In genomic region chr2:43554216-43554615, GRCm38 (mm10) we compare ENCODE assay signal across 26 mouse cellular contexts. TPM values are rescaled to one million over a fixed set of nuclear protein-coding genes. Genes with fewer than 3 reads are reported as not detected.
"Had no signal": no experiment of that assay in that cellular context is flagged by ENCODE, and none has a peak within 500 bp of the region (broad histone marks: within the 10 kb centered on the region; RNA-seq: fewer than 3 reads in every experiment).

No protein-coding gene starts in this region.

- ATAC-seq: forebrain, embryonic 16.5 days; hindbrain, postnatal 0 days had no signal

- H3K4me1 ChIP-seq: heart, embryonic 13.5 days; heart, embryonic 15.5 days; hindbrain, embryonic 13.5 days; hindbrain, embryonic 15.5 days; liver, embryonic 13.5 days; liver, embryonic 15.5 days had no signal

- H3K9ac ChIP-seq: heart, embryonic 13.5 days; heart, embryonic 15.5 days; hindbrain, embryonic 13.5 days; hindbrain, embryonic 15.5 days; limb, embryonic 12.5 days; liver, embryonic 13.5 days; liver, embryonic 15.5 days had no signal

- H3K27me3 ChIP-seq: heart, embryonic 13.5 days; heart, embryonic 15.5 days; hindbrain, embryonic 13.5 days; hindbrain, embryonic 15.5 days; limb, embryonic 12.5 days; liver, embryonic 13.5 days; liver, embryonic 15.5 days had no signal

- H3K27ac ChIP-seq: heart, adult 2 months; heart, embryonic 13.5 days; heart, embryonic 15.5 days; hindbrain, embryonic 13.5 days; hindbrain, embryonic 15.5 days; hindbrain, postnatal 0 days; kidney, postnatal 0 days; layer of hippocampus, adult 2 months; left cerebral cortex, adult 2 months; limb, embryonic 10.5 days; limb, embryonic 12.5 days; liver, embryonic 13.5 days; liver, embryonic 15.5 days had no signal

- H3K4me3 ChIP-seq: heart, adult 2 months; heart, embryonic 13.5 days; heart, embryonic 15.5 days; hindbrain, embryonic 13.5 days; hindbrain, embryonic 15.5 days; layer of hippocampus, adult 2 months; left cerebral cortex, adult 2 months; limb, embryonic 10.5 days; limb, embryonic 12.5 days; liver, embryonic 13.5 days; liver, embryonic 15.5 days had no signal

- H3K4me2 ChIP-seq: heart, embryonic 11.5 days; heart, embryonic 13.5 days; heart, embryonic 15.5 days; hindbrain, embryonic 13.5 days; hindbrain, embryonic 15.5 days; limb, embryonic 12.5 days; liver, embryonic 11.5 days; liver, embryonic 13.5 days; liver, embryonic 15.5 days had no signal

- DNase-seq: gastrocnemius, postnatal 14 days; gastrocnemius, postnatal 36 days; heart, adult 11 months; heart, adult 2 months; heart, postnatal 14 days; heart, postnatal 36 days; liver; liver, embryonic 13.5 days had no signal

- H3K9me3 ChIP-seq: heart, embryonic 13.5 days; heart, embryonic 15.5 days; hindbrain, embryonic 13.5 days; hindbrain, embryonic 15.5 days; limb, embryonic 10.5 days; limb, embryonic 12.5 days; liver, embryonic 13.5 days; liver, embryonic 15.5 days had no signal

- H3K36me3 ChIP-seq: heart, embryonic 13.5 days; heart, embryonic 15.5 days; hindbrain, embryonic 13.5 days; hindbrain, embryonic 15.5 days; limb, embryonic 10.5 days; limb, embryonic 12.5 days; liver, embryonic 13.5 days; liver, embryonic 15.5 days had no signal

RNA-seq across cellular contexts. Expression of gene Kynu, which starts 0.9 kb away (rescaled TPM):
- total RNA-seq: gastrocnemius, postnatal 14 days; gastrocnemius, postnatal 36 days; heart, postnatal 14 days; heart, postnatal 36 days; hindbrain, postnatal 0 days; layer of hippocampus, adult 2 months; layer of hippocampus, postnatal 25 days; left cerebral cortex, adult 2 months; left cerebral cortex, postnatal 14 days; left cerebral cortex, postnatal 36 days had no signal
- polyA plus RNA-seq: heart, embryonic 11.5 days; heart, postnatal 0 days had no signal
